Mouse (Mus musculus) brown adipose tissue, adult 24 weeks (tissue): ENCODE measurements around the gene Cd2. TPM values are rescaled to one million over a fixed set of nuclear protein-coding genes. Genes with fewer than 3 reads are reported as not detected.

Experiments
- H3K27ac ChIP-seq: fragments of 200-500 bp; replicated peaks from 2 replicates; pipeline ENCODE4 v1.5.1; 2012; ENCODE audit warnings: low read depth, mild to moderate bottlenecking, low read length
- H3K4me1 ChIP-seq: fragments of 200-500 bp; 2 replicates; pipeline ENCODE4 v1.6.1; 2012; ENCODE audit warnings: low read length, mixed read lengths; ENCODE audit not compliant: control insufficient read depth, insufficient read depth, insufficient read length
- H3K4me3 ChIP-seq: fragments of 200-500 bp; 2 replicates; pipeline ENCODE4 v1.5.1; 2012; ENCODE audit warnings: low read depth, mild to moderate bottlenecking, low read length, moderate library complexity; ENCODE audit not compliant: insufficient read depth
- polyA plus RNA-seq: library from polyadenylated mRNA; stranded (reverse); fragments of >200 nt; gene quantifications from 2 replicates; pipeline ENCODE4 v1.2.4, GENCODE M21; 2012; ENCODE audit not compliant: missing spikeins, insufficient read depth, insufficient read length

Cd2 gene
- polyA plus RNA-seq, 1 experiment: 2.4 TPM

DNA sequence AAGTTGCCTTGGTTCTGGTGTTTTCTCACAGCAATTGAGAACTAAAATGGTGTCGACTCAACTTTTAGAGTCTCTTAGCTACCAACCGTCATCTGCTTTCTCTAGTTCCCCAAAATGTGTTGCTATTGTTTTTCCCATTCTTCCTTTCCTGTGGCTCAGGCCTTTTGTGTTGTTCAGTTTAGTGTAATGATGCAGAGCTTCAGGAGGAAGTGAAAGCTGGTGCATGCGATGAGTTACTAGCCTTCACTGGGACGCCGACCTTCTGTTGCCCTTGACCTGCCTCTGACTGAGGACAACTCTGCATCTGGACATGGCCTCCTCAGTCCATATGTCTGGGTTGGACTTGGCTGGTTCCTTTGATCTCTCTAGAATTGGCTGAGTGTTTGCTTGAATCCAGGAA is 16.9 kb downstream of the Cd2 start:
- H3K27ac ChIP-seq: no peak overlapping the region
- H3K4me3 ChIP-seq: no peak overlapping the region
- no peaks in the 10 kb centered on the region for H3K4me1 ChIP-seq

DNA sequence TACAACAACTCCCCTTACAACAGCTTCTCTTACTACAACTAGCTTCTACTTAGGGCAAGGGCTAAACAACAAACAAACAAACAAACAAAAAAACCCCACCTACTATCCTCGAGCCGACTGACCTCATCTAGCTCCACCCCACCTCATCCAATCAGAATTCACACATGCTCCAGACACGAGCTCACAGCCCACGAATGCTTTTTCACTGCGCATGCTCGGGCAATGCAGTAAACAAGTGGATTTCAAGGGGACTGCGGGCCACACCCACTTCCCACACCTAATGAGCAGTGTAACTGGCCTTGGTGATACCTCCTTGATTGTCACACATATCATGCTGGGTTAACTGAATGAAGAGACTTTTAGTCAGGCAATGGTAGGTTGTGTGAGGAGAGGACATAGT is 19.4 kb downstream of the Cd2 start:
- Histone ChIP-seq H3K4me1 (no peaks in the 10 kb centered on the region), H3K27ac (no peak overlapping the region), H3K4me3 (no peak overlapping the region)

DNA sequence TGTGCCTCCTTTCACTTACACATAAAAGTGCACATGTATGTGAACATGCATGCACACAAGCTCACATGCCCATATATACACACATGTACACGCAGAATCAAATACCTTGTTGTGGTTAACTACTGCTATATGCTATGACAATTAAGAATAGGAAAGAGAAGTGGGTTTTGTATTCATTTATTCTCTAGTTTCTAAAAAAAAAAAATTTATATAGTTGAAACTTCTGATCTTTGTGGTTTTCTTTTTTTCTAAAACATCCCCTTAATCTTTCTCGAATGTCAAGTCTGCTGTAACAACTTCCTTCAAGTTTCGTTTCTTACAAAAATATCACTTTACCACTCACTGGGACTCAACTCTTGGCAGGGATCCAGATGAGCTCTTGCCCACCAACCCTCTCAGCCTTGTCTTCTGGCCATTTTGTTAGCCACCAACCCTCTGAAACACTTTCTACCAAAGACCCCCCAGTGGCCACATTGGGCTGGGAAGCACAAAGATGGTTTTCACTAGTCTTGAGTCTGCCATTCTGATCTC is 22.1 kb downstream of the Cd2 start:
- Histone ChIP-seq H3K4me3 (no peak overlapping the region), H3K27ac (no peak overlapping the region), H3K4me1 (no peaks in the 10 kb centered on the region)

DNA sequence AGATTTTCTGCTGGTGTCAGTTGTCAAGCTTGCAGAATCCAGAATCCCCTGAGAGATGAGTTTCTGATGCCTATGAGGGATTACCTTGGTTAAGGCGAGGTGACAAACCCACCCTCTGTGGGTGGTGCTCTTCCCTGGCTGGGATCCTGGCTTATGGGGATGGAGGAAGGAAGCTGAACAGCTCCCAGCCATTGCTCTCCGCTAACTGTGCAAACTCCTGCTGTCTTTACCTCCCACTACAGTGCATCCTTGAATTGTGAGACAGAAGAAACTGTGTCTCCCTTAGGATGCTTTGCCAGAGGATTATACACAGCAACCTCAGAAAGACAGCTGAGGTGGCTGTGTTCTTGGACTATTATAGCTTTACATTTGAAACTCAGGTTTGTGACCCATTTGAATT is 28.8 kb downstream of the Cd2 start:
- Histone ChIP-seq H3K4me1 (no peaks in the 10 kb centered on the region), H3K27ac (no peak overlapping the region), H3K4me3 (no peak overlapping the region)

DNA sequence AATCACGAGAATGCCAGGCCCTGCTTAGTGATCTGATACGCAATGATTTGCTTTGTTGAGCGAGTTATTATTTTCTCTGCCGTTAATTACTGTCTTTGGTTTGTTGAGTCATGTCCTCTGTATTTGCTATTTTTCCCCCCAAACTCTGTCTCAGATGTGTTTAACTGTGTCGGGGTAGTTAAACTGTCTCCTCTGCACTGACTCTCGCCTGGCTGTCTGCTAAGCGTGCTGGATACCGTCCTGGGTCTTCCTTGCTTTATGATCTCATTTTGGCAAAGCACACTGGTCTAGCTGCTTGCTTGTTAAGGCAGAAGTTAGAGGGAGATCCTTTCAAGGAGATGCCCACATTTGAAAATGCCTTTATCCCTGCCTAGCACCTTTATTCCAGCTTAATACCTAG is 31.6 kb downstream of the Cd2 start:
- Histone ChIP-seq H3K4me3 (no peak overlapping the region), H3K4me1 (no peaks in the 10 kb centered on the region), H3K27ac (no peak overlapping the region)

DNA sequence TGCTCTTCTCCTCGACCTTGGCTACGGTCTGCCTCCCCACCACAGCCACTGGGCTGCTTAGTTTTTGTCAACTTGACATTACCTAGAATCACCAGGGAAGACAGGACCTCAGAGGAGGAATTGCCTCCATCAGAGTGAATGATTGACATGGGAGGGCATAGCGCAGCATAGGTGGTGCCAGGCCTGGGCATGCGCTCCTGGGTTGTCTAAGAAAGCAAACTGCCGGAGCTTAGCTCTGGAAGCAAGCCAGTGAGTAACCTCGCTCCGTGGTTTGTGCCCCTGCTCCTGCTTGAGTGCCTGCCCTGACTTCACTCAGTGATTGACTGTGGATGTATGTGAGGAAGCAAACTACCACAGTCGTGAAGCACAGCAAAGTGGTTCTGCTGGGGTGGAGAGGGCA is 35.6 kb downstream of the Cd2 start:
- Histone ChIP-seq H3K27ac (no peak overlapping the region), H3K4me3 (no peak overlapping the region), H3K4me1 (no peaks in the 10 kb centered on the region)

DNA sequence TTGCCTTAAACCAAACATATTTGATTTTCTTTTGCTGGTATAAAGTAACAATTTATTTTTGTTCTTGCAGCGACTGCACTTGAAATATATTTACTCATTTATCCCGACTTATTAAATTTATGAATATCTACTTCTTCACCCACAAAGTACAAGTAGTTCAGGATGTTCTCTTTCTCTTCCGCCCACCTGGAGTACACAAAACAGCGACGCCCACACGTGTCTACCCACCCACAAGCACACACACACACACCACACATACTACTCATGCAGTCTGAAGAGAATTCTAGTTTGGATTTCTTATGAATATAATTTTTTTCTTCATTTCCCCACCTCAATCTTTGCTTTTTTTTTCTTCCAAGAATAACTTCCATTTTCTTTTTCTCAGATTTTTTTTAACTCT is 37.9 kb downstream of the Cd2 start:
- H3K4me1 ChIP-seq: no peaks in the 10 kb centered on the region
- H3K27ac ChIP-seq: no peak overlapping the region
- H3K4me3 ChIP-seq: no peak overlapping the region

DNA sequence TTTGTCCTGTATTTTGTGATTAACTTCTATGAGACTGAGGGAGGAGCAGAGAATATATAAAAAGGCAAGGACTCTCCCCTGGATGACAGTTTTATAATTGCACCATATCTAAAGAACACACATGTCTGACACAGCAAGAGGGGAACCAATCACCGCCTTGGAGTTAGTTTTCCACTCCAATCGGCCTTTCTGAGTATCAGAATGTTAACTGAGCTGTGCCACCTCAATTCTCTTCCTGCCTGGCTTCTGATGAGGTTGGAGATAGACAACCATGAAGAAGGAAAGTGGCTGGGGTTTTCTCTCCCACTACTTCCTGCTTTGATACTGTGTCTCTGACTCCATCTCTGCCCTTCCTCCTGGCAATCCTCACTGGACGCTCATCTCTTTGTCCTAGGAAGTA is 42.5 kb downstream of the Cd2 start:
- H3K4me3 ChIP-seq: no peak overlapping the region
- H3K27ac ChIP-seq: no peak overlapping the region
- no peaks in the 10 kb centered on the region for H3K4me1 ChIP-seq

DNA sequence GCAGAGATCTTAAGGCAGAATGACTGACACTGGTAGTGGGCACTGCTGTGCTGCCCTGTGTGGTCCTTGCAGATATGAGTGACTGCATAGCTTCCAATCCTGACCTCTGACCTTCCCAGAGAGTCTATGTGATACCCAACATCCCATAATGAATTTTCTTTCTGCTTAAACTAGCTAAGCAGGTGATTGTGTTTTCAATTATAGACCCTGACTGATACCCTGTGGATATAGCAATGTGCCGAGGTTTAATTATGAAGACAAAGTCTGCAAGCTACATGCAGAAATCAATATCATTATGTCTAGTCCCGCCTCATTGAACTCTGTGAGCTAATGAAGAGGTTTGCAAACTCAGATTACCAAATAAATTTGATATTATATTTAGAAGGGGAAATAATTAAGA is 44.7 kb downstream of the Cd2 start:
- no peak overlapping the region for H3K4me3 ChIP-seq

DNA sequence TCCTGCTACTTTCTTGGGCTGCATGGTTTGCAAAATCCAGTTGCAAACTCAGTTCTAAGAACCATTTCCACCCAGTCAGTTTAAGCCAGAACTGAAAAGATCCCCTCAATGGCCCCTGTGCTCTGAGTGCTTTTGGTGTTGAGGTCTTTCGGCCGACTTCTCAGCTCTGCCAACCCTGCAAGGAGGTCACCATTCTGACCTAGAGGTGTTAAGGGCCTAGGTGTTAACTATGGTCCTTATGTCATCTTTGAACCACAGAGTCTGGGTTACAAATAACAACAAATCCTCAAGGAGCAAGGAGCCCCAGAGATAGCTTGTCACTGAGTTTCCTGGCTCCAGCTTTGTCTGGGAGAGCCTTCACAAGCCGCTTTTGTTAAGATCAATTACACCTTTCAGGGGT is 45.9 kb downstream of the Cd2 start:
- no peak overlapping the region for H3K4me3 ChIP-seq
- H3K4me1 ChIP-seq: no peaks in the 10 kb centered on the region
- no peak overlapping the region for H3K27ac ChIP-seq

More for the DNA sequence above, 44.7 kb downstream of the Cd2 start:
- Histone ChIP-seq H3K27ac (no peak overlapping the region), H3K4me1 (no peaks in the 10 kb centered on the region)

DNA sequence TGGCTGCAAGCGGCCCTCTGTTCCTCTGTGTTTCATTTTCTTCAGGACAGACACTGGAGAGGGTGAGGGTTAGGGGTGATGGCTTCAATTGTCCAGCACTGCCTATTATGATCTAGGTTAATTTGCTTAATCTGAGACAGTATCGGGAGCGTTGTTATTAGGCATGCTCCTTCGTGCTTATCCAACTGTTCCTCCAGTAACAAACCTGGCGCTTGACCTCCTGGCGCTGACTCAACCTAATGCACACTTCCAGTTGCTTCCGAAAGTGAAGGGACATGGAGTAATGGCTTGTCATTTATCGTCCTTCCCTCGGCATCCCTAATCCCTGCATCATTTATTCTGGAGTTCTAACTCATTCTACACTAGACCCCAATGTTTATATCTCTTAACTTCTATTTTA is 46.9 kb downstream of the Cd2 start:
- Histone ChIP-seq H3K4me3 (no peak overlapping the region), H3K27ac (no peak overlapping the region), H3K4me1 (no peaks in the 10 kb centered on the region)

DNA sequence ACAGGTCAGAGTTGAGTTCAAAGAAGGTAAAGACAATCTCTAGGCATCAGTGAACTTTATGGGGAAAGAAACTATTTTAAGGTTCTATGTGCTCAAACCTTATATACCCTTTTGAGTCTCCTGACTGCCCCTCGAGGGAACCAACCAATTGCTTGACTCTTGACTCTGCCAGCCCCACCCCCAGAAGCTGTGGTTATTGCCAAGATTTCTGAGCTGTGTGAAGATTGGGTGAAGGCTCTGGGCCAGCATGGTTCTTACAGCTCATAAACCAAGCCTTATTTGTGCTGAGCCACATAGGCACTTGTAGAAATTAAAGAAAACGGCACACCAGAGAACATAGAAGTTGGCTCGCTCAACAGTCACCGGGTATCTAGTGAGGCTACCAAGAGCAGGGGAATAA is 48.5 kb downstream of the Cd2 start:
- Histone ChIP-seq H3K27ac (no peak overlapping the region), H3K4me3 (no peak overlapping the region), H3K4me1 (no peaks in the 10 kb centered on the region)

DNA sequence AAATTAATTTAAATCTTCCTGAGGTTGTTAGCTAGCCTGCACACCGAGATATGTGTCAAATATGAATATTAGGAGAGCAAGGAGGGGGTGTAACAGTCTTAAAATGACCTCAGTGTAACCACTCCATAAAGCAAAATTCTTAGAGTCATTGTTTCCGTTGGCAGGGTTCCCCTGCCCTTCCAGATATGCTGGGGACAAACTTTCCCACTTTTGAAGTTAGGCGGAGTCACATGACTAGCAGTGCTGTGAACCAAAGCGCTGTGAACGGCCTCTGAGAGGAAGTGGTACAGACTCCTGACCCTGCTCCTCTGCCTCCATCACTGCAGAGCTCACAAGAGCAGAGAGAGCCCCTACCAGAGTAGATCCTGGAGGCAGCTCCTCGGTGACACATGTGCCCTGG is 49.0 kb downstream of the Cd2 start:
- Histone ChIP-seq H3K4me3 (no peak overlapping the region), H3K4me1 (no peaks in the 10 kb centered on the region), H3K27ac (no peak overlapping the region)

DNA sequence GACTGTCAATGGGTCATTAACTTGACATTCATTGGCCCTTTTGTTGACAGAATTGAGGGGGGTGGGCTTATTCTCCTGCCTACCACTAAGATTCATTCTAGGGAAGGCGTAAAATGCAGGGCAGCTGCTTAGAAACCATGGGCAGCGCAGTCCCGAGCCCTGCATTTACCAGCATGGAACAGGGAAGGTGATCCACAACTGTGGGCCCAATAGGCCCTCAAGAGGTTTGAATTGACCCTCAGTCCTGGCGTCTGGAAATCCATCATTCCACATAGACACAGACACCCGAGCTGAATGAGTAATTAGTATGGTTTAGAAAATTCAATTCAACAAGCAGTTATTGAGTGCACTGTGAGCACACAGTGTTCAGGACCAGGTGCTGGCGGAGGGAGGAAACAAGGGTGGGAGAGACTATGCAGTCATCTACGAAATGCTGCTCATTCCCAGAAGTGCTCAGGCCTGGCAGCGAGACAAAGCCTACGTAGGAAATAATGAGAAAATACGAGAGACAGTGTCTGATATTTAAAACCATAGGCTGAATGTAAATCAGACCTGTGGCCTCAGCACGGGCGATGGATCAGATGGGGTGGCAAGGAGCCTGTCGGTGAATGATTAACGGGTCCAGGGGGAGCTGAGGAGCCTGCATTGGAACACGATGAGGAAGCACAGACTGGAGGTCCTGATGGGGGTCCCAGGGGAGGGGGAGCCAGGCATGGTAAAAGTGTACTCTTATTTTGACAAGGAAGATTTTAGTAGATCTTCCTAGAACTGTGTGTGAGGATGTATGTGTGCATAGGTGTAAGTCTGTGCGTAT is 50.5 kb downstream of the Cd2 start:
- H3K27ac ChIP-seq: no peak overlapping the region
- H3K4me1 ChIP-seq: no peaks in the 10 kb centered on the region
- no peak overlapping the region for H3K4me3 ChIP-seq

DNA sequence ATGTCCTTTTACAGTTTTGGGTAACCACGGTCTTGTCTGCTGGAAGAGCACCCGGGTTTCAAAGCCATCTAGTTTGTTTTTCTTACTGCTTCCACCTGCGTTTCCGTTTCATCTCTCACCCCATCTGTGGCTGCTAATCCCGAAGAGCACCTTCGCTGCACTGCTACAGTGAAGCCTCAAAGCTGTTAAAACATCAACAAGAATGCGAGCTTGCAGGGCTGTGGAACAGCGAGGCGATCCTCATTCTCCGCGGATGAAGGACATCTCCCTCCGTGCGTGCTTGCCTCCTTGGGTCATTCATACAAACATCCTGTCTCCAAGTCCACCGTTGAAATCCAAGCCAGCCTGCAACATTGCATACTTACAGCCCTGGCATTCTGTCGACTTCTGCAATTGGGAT is 51.5 kb downstream of the Cd2 start:
- Histone ChIP-seq H3K27ac (no peak overlapping the region), H3K4me3 (no peak overlapping the region), H3K4me1 (no peaks in the 10 kb centered on the region)

DNA sequence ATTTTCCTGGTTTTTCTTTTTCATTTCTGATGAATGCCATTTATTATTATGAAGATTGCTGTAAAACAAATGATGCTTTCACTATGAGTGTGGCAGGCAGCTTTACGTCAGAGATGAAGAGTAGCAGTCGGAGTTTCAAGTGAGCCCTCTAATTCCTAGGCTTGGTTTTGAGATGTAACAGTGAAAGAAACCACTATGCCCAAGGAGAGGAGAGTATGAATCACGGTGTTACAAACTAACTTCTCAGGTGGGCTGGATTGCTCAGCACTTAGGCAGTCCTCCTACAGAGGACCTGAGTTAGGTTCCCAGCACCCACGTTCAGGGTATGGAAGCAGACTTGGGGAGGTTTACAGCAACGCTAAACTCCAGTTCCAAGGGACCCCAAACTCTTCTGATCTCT is 52.4 kb downstream of the Cd2 start:
- H3K27ac ChIP-seq: no peak overlapping the region
- no peaks in the 10 kb centered on the region for H3K4me1 ChIP-seq
- H3K4me3 ChIP-seq: no peak overlapping the region
